Mouse (Mus musculus) liver, embryonic 14.5 days (tissue): Measurements from ENCODE around the gene Chka.

ENCODE experiments used
- CTCF ChIP-seq: IDR thresholded peaks from 2 replicates; pipeline ENCODE4 v1.5.1; 2016; ENCODE audit warnings: antibody characterized with exemption, low read depth, control low read depth
- EP300 ChIP-seq: IDR thresholded peaks from 2 replicates; pipeline ENCODE4 v1.6.1; 2016; ENCODE audit warnings: antibody characterized with exemption, low read depth

DNA sequence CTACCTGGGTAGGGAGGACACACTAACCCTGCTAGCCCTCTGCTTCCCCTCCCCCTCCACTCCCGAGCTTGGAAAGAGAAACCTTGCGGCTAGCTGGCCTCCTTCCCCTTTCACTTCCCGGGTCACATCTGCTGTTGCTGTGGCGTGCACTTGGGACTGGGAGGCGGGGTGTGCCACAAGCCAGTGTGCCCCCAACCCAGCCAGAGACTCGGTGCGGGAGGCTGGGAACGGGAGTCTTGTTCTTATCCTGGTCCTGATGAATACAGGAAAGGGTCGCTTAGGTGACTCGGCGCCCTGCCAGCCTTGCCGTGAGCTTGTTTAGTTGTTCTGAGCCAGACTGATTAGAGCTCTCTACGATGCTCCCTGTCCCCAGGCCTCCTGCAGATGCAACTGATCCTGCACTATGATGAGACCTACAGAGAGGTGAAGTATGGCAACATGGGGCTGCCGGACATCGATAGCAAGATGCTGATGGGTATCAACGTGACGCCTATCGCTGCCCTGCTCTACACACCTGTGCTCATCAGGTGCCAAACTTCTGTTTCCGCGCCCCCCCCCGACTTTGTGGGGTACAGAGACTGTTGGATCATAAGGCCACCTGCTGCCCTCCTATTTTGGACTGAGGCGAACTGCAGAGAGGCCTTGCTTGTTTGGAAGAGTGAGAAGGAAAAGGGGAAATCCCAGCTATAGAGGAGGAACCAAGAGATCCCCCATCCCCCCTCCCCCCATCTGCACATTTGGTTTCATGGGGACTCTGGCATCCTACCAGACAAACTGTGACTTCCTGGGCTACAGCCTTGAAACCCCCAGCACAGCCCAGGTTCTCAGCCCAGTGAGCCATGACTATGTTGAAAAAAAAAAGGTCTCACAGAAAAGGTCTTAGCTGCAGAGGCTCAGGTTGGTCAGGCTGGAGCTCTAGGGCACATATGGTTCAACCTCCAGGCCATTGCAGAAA is 84.6 kb downstream of the Chka start:
- TF ChIP-seq CTCF (no peak), EP300 (no peak)
